Mouse (Mus musculus) heart, adult 2 months (tissue): ENCODE measurements at regions not wholly inside any gene's neighbourhood (a gene's known extent, or its start where the extent isn't known, plus 50 kb on each side); places are given as distances from the start of the nearest gene placed in this dataset.

Experiments used
- CTCF ChIP-seq: fragments of 200-600 bp; IDR thresholded peaks from 2 replicates; pipeline ENCODE4 v1.8.1; 2022; ENCODE audit warnings: antibody characterized with exemption, mild to moderate bottlenecking, moderate library complexity
- EP300 ChIP-seq: fragments of 200-500 bp; IDR thresholded peaks from 2 replicates; pipeline ENCODE4 v1.6.1; 2011; ENCODE audit warnings: low read depth, low read length, control low read depth; ENCODE audit not compliant: insufficient read depth
- POLR2A ChIP-seq: fragments of 200-500 bp; IDR thresholded peaks from 2 replicates; pipeline ENCODE4 v1.6.1; 2011; ENCODE audit warnings: mild to moderate bottlenecking, low read depth, low read length, control low read depth; ENCODE audit not compliant: insufficient read depth

- TF ChIP-seq CTCF: no peak
- no peak for TF ChIP-seq POLR2A
- no peak for TF ChIP-seq EP300
Observed at GRCm38 (mm10) chr4:125880028-125880427, 144.3 kb upstream of the Csf3r start.
